Mouse (Mus musculus) neural tube, embryonic 11.5 days (tissue): Measurements from ENCODE around the gene Adam22. TPM values are rescaled to one million over a fixed set of nuclear protein-coding genes. Genes with fewer than 3 reads are reported as not detected.

Source experiments
- ATAC-seq: fragments of 200-750 bp; cut with Nextera tagmentation; 2 replicates; pipeline ENCODE4 v1.8.0; 2017; ENCODE audit warnings: moderate number of reproducible peaks, mild to moderate bottlenecking, moderate TSS enrichment, moderate library complexity; ENCODE audit not compliant: insufficient read depth, low FRiP score, low TSS enrichment
- DNase-seq: peaks from one replicate; pipeline ENCODE4 v3.0.0-alpha.2; 2015; ENCODE audit warnings: low spot score
- H3K27ac ChIP-seq: fragments of 300-500 bp; sonication (generic); 2 replicates; pipeline ENCODE4 v1.5.1; 2014; ENCODE audit warnings: low read depth, mild to moderate bottlenecking, low read length
- H3K27me3 ChIP-seq: fragments of 300-500 bp; sonication (generic); 2 replicates; pipeline ENCODE4 v1.6.1; 2014; ENCODE audit warnings: mild to moderate bottlenecking, low read length, mixed read lengths; ENCODE audit not compliant: control insufficient read depth, insufficient read depth
- H3K36me3 ChIP-seq: fragments of 300-500 bp; sonication (generic); 2 replicates; pipeline ENCODE4 v1.6.1; 2014; ENCODE audit warnings: mild to moderate bottlenecking, low read length, moderate library complexity, mixed read lengths; ENCODE audit not compliant: control insufficient read depth, insufficient read depth
- H3K4me1 ChIP-seq: fragments of 300-500 bp; sonication (generic); 2 replicates; pipeline ENCODE4 v1.6.1; 2014; ENCODE audit warnings: low read length, mixed read lengths; ENCODE audit not compliant: control insufficient read depth, insufficient read depth
- H3K4me2 ChIP-seq: fragments of 300-500 bp; sonication (generic); 2 replicates; pipeline ENCODE4 v1.6.1; 2014; ENCODE audit warnings: low read depth, mild to moderate bottlenecking, moderate library complexity
- H3K4me3 ChIP-seq: fragments of 300-500 bp; sonication (generic); 2 replicates; pipeline ENCODE4 v1.5.1; 2014; ENCODE audit warnings: low read depth, low read length
- H3K9ac ChIP-seq: fragments of 300-500 bp; sonication (generic); 2 replicates; pipeline ENCODE4 v1.6.1; 2014; ENCODE audit warnings: mild to moderate bottlenecking, low read length
- H3K9me3 ChIP-seq: fragments of 300-500 bp; sonication (generic); 2 replicates; pipeline ENCODE4 v1.6.1; 2016; ENCODE audit warnings: low read length; ENCODE audit not compliant: control insufficient read depth
- WGBS: fragments of 180-500 bp; shearing (Covaris S2); extraction: QIAGEN DNeasy Blood & Tissue Kit; methylation state at CpG from one replicate; pipeline ENCODE4 v1.1.7; 2014; 5-methylcytosine and 5-hydroxymethylcytosine counted together
- polyA plus RNA-seq: library from polyadenylated mRNA; unstranded; fragments of >200 nt; fragmentation: Nextera tagmentation; extraction: Ambion mirVana; gene quantifications from 2 replicates; pipeline ENCODE4 v1.2.1, GENCODE M21; 2014

The Adam22 gene
- polyA plus RNA-seq, result 15.1 and 15.9 TPM in 2 replicates

GRCm38 (mm10) chr5:8367614-8368327 lies at the start of gene Adam22:
Gene Adam22 (minus strand): TSS chr5:8368160.
- Histone ChIP-seq H3K36me3 (no peaks in the 10 kb centered on the region), H3K9ac (peak within 1 kb of the TSS; percentile 78), H3K27ac (peak within 1 kb of the TSS; percentile 24), H3K4me1 (no peaks in the 10 kb centered on the region), H3K4me3 (peak within 1 kb of the TSS; percentile 62), H3K27me3 (no peaks in the 10 kb centered on the region), H3K4me2 (peak within 1 kb of the TSS; percentile 85), H3K9me3 (no peaks in the 10 kb centered on the region)
- peak; percentile 93 for ATAC-seq
- WGBS, result under 1% methylated on average over 54 of the region's 55 CpGs
- peak; percentile 86 for DNase-seq

- H3K4me2 ChIP-seq, result no peak overlapping the region
- no peaks in the 10 kb centered on the region for H3K9me3 ChIP-seq
- H3K4me1 ChIP-seq, result no peaks in the 10 kb centered on the region; the same call in 1 of the 2 replicates
- 58% methylated on average over 1 of the region's 1 CpGs for WGBS
- no peak overlapping the region for H3K9ac ChIP-seq
- H3K4me3 ChIP-seq, result no peak overlapping the region
- no peak overlapping the region for H3K27ac ChIP-seq
- ATAC-seq, result no peak
- no peaks in the 10 kb centered on the region for H3K27me3 ChIP-seq
- peaks cover 2% of the 10 kb centered on the region; the same call in 1 of the 2 replicates for H3K36me3 ChIP-seq
- DNase-seq, result no peak
Measured at GRCm38 (mm10) chr5:8417443-8417842, 49.5 kb upstream of the Adam22 start.

- no peaks in the 10 kb centered on the region for H3K9me3 ChIP-seq
- H3K4me1 ChIP-seq, result no peaks in the 10 kb centered on the region; the same call in 1 of the 2 replicates
- H3K4me2 ChIP-seq, result no peak overlapping the region
- 94% methylated on average over 3 of the region's 3 CpGs for WGBS
- ATAC-seq (no peak), DNase-seq (no peak)
- no peak overlapping the region for H3K27ac ChIP-seq
- H3K4me3 ChIP-seq, result no peak overlapping the region
- H3K36me3 ChIP-seq, result peaks cover 2% of the 10 kb centered on the region
- no peaks in the 10 kb centered on the region for H3K27me3 ChIP-seq
- H3K9ac ChIP-seq, result no peak overlapping the region
Measured at GRCm38 (mm10) chr5:8416683-8417413, 48.9 kb upstream of the Adam22 start.

DNA sequence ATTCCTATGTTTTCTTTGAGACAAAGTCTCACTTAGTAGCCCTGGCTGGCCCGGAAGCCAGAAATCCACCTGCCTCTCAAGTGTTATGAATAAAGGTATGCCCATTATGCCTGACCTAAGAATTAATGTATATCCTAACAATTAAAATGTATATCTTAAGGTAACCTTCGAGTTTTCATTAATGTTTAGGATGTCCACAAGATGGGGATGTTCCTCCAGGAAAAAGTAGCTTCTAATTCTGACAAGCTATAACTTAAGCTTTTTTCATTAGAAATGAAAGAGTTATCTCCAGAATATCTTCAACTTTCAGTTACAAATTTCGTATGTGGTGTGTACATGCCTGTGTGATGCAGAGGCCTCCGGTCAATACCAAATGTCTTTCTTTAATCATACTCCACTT lies 40.8 kb upstream of the Adam22 start:
- WGBS, result 93% methylated on average over 4 of the region's 4 CpGs
- Histone ChIP-seq H3K27me3 (no peaks in the 10 kb centered on the region), H3K4me2 (no peak overlapping the region), H3K36me3 (peaks cover 6% of the 10 kb centered on the region), H3K27ac (no peak overlapping the region), H3K4me3 (no peak overlapping the region), H3K4me1 (no peaks in the 10 kb centered on the region), H3K9ac (no peak overlapping the region), H3K9me3 (no peaks in the 10 kb centered on the region)
- ATAC-seq (no peak), DNase-seq (no peak)

GRCm38 (mm10) chr5:8397587-8398249 lies 29.8 kb upstream of the Adam22 start:
- ATAC-seq, result no peak

DNA sequence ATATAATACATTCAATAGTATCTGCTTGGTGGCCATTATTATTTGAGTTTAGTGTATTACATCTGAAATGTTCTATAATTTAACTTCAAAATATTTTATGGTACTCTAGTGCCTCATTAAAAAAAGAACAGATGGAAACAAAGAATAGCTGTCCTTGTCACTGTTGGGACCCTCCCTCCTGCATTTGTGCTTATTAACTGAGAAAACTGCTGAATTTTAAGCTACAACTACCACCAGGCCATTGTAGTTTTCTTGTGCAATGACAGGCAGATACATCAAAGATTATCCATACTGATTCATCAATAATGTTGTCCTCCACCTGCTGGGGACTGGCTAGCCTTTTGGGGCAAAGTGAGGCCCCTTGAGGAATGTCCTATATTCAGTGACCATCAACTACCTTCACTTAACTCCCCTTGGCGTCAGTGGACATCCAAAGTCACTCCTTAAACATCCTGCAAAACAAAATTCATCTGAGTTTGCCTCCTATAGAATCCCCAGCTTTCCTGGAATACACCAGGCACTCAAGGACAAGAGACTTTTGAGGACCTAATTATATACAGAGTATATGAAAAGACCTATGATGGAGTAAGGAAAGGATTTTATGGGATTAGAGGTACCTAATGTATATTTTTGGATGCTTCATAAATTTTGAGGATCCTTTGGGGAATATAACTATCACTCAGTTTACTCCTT lies 26.1 kb upstream of the Adam22 start:
- no peak overlapping the region for H3K4me2 ChIP-seq
- peaks cover 5% of the 10 kb centered on the region for H3K36me3 ChIP-seq
- no peaks in the 10 kb centered on the region for H3K9me3 ChIP-seq
- H3K9ac ChIP-seq, result no peak overlapping the region
- H3K4me1 ChIP-seq, result no peaks in the 10 kb centered on the region
- DNase-seq, result no peak
- H3K27ac ChIP-seq, result no peak overlapping the region
- H3K4me3 ChIP-seq, result no peak overlapping the region
- no peaks in the 10 kb centered on the region for H3K27me3 ChIP-seq
- 59% methylated on average over 1 of the region's 1 CpGs for WGBS
- no peak for ATAC-seq

More at GRCm38 (mm10) chr5:8397587-8398249, 29.8 kb upstream of the Adam22 start:
- H3K4me3 ChIP-seq, result no peak overlapping the region
- no peak overlapping the region for H3K9ac ChIP-seq
- WGBS, result 89% methylated on average over 13 of the region's 13 CpGs
- H3K4me1 ChIP-seq, result no peaks in the 10 kb centered on the region
- peaks cover 5% of the 10 kb centered on the region for H3K36me3 ChIP-seq
- no peak overlapping the region for H3K27ac ChIP-seq
- H3K27me3 ChIP-seq, result no peaks in the 10 kb centered on the region
- H3K4me2 ChIP-seq, result no peak overlapping the region
- no peaks in the 10 kb centered on the region for H3K9me3 ChIP-seq
- no peak for DNase-seq

- Histone ChIP-seq H3K4me3 (no peak overlapping the region), H3K4me2 (no peak overlapping the region), H3K9ac (no peak overlapping the region), H3K27ac (no peak overlapping the region), H3K9me3 (no peaks in the 10 kb centered on the region), H3K27me3 (no peaks in the 10 kb centered on the region), H3K4me1 (no peaks in the 10 kb centered on the region), H3K36me3 (no peaks in the 10 kb centered on the region)
- ATAC-seq (no peak), DNase-seq (no peak)
- 83% methylated on average over 5 of the region's 5 CpGs for WGBS
Measured at GRCm38 (mm10) chr5:8374297-8374906, 6.4 kb upstream of the Adam22 start.

DNA sequence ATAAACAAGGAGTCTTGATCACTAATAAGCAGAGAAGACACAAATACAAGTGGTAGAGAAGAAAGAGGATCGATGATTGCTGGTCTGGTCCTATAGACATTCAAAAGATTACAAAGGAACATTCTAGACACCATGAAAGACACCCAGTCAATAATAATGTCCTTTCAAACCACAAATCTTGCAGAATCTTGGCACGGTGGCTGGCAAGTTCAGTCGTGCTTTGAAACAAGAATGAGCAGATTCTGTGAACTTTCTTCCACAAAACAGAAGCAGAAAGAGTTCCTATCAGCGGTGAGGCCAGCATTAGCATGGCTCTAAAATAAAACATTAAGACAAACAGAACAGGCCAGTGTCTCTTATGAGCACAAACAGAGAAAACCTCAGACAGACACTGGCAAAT lies 5.5 kb upstream of the Adam22 start:
- H3K9me3 ChIP-seq, result no peaks in the 10 kb centered on the region
- no peak overlapping the region for H3K9ac ChIP-seq
- H3K36me3 ChIP-seq, result no peaks in the 10 kb centered on the region
- H3K4me2 ChIP-seq, result no peak overlapping the region
- H3K27me3 ChIP-seq, result no peaks in the 10 kb centered on the region
- DNase-seq, result no peak
- no peak for ATAC-seq
- no peak overlapping the region for H3K4me3 ChIP-seq
- no peak overlapping the region for H3K27ac ChIP-seq
- H3K4me1 ChIP-seq, result no peaks in the 10 kb centered on the region
- 74% methylated on average over 4 of the region's 4 CpGs for WGBS
